Mouse (Mus musculus) kidney, adult 2 months (tissue): ENCODE data around the gene Tarsl2. TPM values are rescaled to one million over a fixed set of nuclear protein-coding genes. Genes with fewer than 3 reads are reported as not detected.

Source experiments
- DNase-seq: peaks from one replicate; pipeline ENCODE4 v3.0.0; 2021
- H3K27ac ChIP-seq: fragments of 200-500 bp; 2 replicates; pipeline ENCODE4 v1.5.1; 2012; ENCODE audit warnings: low read depth, low read length, control low read depth, inconsistent platforms; ENCODE audit not compliant: insufficient read depth
- H3K27me3 ChIP-seq: fragments of 200-500 bp; replicated peaks from 2 replicates; pipeline ENCODE4 v1.6.1; 2012; ENCODE audit warnings: mild to moderate bottlenecking, moderate library complexity, low read length, inconsistent platforms; ENCODE audit not compliant: control insufficient read depth, insufficient read depth
- H3K36me3 ChIP-seq: fragments of 200-500 bp; 2 replicates; pipeline ENCODE4 v1.6.1; 2012; ENCODE audit warnings: mild to moderate bottlenecking, moderate library complexity, low read length, inconsistent platforms; ENCODE audit not compliant: control insufficient read depth, insufficient read depth
- H3K4me1 ChIP-seq: fragments of 200-500 bp; 2 replicates; pipeline ENCODE4 v1.6.1; 2011; ENCODE audit warnings: low read length; ENCODE audit not compliant: control insufficient read depth, insufficient read depth
- H3K4me3 ChIP-seq: fragments of 200-500 bp; 2 replicates; pipeline ENCODE4 v1.5.1; 2011; ENCODE audit warnings: mild to moderate bottlenecking, low read depth, low read length, control low read depth; ENCODE audit not compliant: insufficient read depth
- CTCF ChIP-seq: fragments of 200-500 bp; conservative IDR thresholded peaks from 2 replicates; pipeline ENCODE4 v1.5.1; 2011; ENCODE audit warnings: low read depth, mild to moderate bottlenecking, control low read depth, low read length, moderate library complexity, mixed read lengths; ENCODE audit not compliant: insufficient read depth, insufficient read length
- POLR2A ChIP-seq: fragments of 200-500 bp; IDR thresholded peaks from one replicate; pipeline ENCODE4 v1.6.1; 2011; ENCODE audit warnings: low read depth, low read length, control low read depth
- WGBS: fragments of 180-500 bp; shearing (Covaris S2); methylation state at CpG from one replicate; pipeline ENCODE4 v1.1.7; 2018; 5-methylcytosine and 5-hydroxymethylcytosine counted together
- polyA plus RNA-seq: library from polyadenylated mRNA; depleted of rRNA; stranded (reverse); fragments of >200 nt; gene quantifications from 2 replicates; pipeline ENCODE4 v1.2.3, GENCODE M21; 2012

The Tarsl2 gene
- polyA plus RNA-seq, 1 experiment = 4.3 TPM

DNA sequence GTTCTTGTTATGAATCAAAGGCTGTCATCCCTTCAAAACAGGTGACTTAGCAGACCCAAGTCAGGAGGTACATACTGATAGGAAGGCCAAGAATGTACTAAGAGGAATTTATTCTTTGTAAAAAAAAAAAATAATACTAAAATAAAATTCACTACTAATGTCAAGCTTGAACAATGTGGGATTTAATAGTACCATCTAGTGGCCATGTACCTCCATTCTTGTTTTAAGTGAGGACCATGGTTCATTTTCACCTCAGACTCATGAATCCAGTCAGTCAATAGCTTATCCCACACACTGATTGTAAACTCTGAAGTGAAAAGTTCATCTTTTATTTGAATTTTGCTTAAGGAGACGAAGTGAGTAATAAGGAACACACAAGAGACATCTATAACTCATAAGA, 25.9 kb upstream of the Tarsl2 start:
- WGBS = 69% methylated on average over 1 of the region's 1 CpGs
- no peaks in the 10 kb centered on the region for H3K4me1 ChIP-seq
- H3K4me3 ChIP-seq = no peak overlapping the region
- DNase-seq = no peak
- no peak overlapping the region for H3K27ac ChIP-seq
- no peak for TF ChIP-seq POLR2A
- no peak for TF ChIP-seq CTCF
- no peaks in the 10 kb centered on the region for H3K27me3 ChIP-seq
- no peaks in the 10 kb centered on the region for H3K36me3 ChIP-seq

DNA sequence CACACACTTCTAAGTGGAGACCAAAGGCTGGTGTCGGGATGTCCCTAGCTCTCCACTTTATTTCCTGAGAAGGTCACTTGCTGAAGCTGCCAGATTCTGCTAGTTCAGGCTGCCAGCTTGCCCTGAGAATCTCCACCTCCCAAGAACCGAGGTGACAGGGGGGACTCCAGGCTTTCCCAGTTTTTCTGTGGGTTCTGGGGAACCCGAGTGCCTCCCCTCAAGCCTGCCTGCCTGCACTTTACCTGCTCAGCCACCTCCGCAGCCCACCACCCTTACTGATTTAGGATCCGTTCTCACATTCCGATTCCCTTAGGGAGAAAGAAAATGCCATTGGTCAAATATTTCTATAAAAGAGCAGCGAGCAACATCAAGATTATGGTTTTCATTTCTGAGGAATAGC, 24.0 kb upstream of the Tarsl2 start:
- no peaks in the 10 kb centered on the region for H3K27me3 ChIP-seq
- no peaks in the 10 kb centered on the region for H3K4me1 ChIP-seq
- WGBS = 65% methylated on average over 7 of the region's 7 CpGs
- no peak overlapping the region for H3K27ac ChIP-seq
- TF ChIP-seq POLR2A = no peak
- no peak for TF ChIP-seq CTCF
- no peak for DNase-seq
- H3K4me3 ChIP-seq = no peak overlapping the region
- H3K36me3 ChIP-seq = no peaks in the 10 kb centered on the region

DNA sequence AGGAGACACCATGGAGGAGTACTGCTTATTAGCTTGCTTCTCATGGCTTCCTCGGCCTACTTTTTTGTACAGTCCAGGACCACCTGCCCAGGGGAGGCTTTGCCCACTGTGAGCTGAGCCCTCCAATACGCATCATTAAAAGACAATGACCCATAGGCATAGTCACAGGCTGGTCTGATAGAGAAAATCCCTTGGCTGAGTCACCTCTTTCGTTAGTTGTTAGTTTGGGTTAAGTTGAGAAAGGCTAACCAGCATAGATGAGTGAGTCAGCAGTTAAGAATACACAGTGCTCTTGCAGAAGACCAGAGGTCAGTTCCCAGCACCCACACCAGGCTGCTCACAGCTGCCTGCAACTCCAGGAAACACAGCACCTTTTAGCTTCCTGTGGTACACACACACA, 21.4 kb upstream of the Tarsl2 start:
- Histone ChIP-seq H3K4me3 (no peak overlapping the region), H3K4me1 (no peaks in the 10 kb centered on the region), H3K36me3 (no peaks in the 10 kb centered on the region), H3K27me3 (no peaks in the 10 kb centered on the region), H3K27ac (no peak overlapping the region)
- WGBS = 93% methylated on average over 3 of the region's 3 CpGs
- TF ChIP-seq CTCF (no peak), POLR2A (no peak)
- no peak for DNase-seq

DNA sequence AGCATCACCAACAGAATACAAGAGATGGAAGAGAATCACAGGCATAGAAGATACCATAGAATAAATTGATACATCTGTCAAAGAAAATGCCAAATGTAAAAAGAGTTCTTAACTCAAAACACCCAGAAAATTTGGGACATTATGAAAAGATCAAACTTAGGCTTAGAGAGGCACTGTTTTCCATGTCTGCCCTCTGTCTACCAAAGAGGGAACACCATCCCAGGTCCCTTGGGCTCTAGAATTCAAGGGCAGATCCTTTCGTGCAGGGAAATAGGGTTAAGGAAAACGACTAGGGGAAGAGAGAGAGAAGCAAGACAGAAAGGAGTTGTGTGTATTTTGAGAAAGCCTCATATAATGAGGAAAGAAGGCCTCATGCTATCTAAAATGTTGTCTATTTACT, 19.2 kb upstream of the Tarsl2 start:
- H3K27ac ChIP-seq = no peak overlapping the region
- no peaks in the 10 kb centered on the region for H3K36me3 ChIP-seq
- no peak for DNase-seq
- no peak overlapping the region for H3K4me3 ChIP-seq
- 19% methylated on average over 2 of the region's 2 CpGs for WGBS
- no peaks in the 10 kb centered on the region for H3K4me1 ChIP-seq
- no peaks in the 10 kb centered on the region for H3K27me3 ChIP-seq
- TF ChIP-seq CTCF (no peak), POLR2A (no peak)

DNA sequence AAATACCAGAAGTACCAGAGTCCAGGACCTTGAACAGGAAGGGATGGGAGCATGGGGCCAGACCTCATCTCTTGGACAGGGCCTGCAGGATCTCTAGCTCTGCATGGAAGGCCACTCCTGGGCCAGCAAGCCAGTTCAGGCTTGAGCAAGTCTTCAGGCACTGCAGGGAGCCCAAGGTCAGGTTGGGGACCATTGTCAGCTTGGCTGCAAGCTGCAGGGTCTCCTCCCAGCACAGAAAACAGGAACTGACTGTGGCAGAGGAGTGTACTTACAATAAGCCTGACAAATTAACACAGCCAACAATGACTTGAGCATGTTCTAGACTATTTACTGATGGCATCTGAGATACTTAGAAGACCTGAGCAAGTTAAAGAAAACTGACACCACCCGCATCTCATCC, 14.9 kb upstream of the Tarsl2 start:
- H3K27me3 ChIP-seq = no peaks in the 10 kb centered on the region

DNA sequence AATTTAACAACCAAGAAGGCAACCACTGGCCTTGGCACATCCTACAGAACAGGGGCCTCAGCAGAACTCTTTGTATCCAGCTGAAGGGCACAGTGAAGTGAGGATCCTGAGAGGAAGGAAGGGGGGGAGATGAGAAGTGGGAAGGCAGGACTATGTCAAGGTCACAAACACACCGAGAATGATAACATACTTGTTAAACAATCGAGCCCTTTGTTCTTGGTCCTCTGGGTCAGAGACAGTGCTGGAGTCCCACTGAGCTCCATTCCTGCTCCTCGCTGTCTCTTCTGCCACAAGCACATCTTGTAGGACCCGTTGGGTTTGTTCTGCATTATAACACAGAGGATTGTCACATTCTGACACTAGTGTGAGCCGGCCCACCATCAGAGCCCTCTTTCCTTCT, 14.0 kb upstream of the Tarsl2 start:
- Histone ChIP-seq H3K36me3 (no peaks in the 10 kb centered on the region), H3K27me3 (no peaks in the 10 kb centered on the region), H3K4me1 (no peaks in the 10 kb centered on the region), H3K4me3 (no peak overlapping the region), H3K27ac (no peak overlapping the region)
- WGBS = 86% methylated on average over 5 of the region's 5 CpGs
- no peak for DNase-seq
- TF ChIP-seq CTCF = no peak

More for the DNA sequence above, 14.9 kb upstream of the Tarsl2 start:
- TF ChIP-seq CTCF = no peak
- TF ChIP-seq POLR2A = no peak
- no peak for DNase-seq
- 84% methylated on average over 1 of the region's 1 CpGs for WGBS
- H3K4me1 ChIP-seq = no peaks in the 10 kb centered on the region
- no peak overlapping the region for H3K4me3 ChIP-seq
- H3K27ac ChIP-seq = no peak overlapping the region
- no peaks in the 10 kb centered on the region for H3K36me3 ChIP-seq

- Histone ChIP-seq H3K27me3 (no peaks in the 10 kb centered on the region), H3K4me1 (no peaks in the 10 kb centered on the region), H3K36me3 (no peaks in the 10 kb centered on the region), H3K4me3 (no peak overlapping the region), H3K27ac (no peak overlapping the region)
- TF ChIP-seq CTCF = no peak
- no peak for TF ChIP-seq POLR2A
- 91% methylated on average over 6 of the region's 6 CpGs for WGBS
- no peak for DNase-seq
Measured at GRCm38 (mm10) chr7:65635831-65636230, 8.9 kb upstream of the Tarsl2 start.

GRCm38 (mm10) chr7:65636356-65636880, 8.3 kb upstream of the Tarsl2 start:
- H3K27me3 ChIP-seq = no peaks in the 10 kb centered on the region
- no peaks in the 10 kb centered on the region for H3K36me3 ChIP-seq
- H3K4me3 ChIP-seq = no peak overlapping the region
- WGBS = 71% methylated on average over 7 of the region's 7 CpGs
- H3K4me1 ChIP-seq = no peaks in the 10 kb centered on the region
- no peak for TF ChIP-seq CTCF
- TF ChIP-seq POLR2A = no peak
- no peak overlapping the region for H3K27ac ChIP-seq
- DNase-seq = no peak
